Comparison of ENCODE assay signal across 8 mouse cellular contexts in genomic region chr17:6780521-6781115, GRCm38 (mm10). TPM values are rescaled to one million over a fixed set of nuclear protein-coding genes. Genes with fewer than 3 reads are reported as not detected.
DNase-seq lines count a peak whose midpoint lies in the region; ATAC-seq and TF ChIP-seq lines count a peak whose summit lies in the region.

No protein-coding gene starts in this region.

- no peak overlapping the region for H3K9ac ChIP-seq in hindbrain, embryonic 13.5 days
- H3K9ac ChIP-seq in midbrain, embryonic 13.5 days (replicated peaks): no peak overlapping the region

- H3K4me2 ChIP-seq in hindbrain, embryonic 13.5 days: peak overlapping the region; percentile 95
- peak overlapping the region; percentile 72; the same call in 1 of the 2 replicates for H3K4me2 ChIP-seq in midbrain, embryonic 13.5 days (replicated peaks)

- DNase-seq in kidney, adult 11 months: peak; percentile 39
- DNase-seq in kidney, postnatal 14 days: no peak
- no peak for DNase-seq in gastrocnemius, postnatal 10 days
- DNase-seq in gastrocnemius, postnatal 36 days: no peak
- DNase-seq in layer of hippocampus, adult 18-20 months (ENCODE audit: low spot score in 2 of 2): no peak

- 63% methylated on average over 4 of the region's 4 CpGs for WGBS in hindbrain, embryonic 13.5 days
- WGBS in midbrain, embryonic 13.5 days: 63% methylated on average over 4 of the region's 4 CpGs

- no peaks in the 10 kb centered on the region for H3K9me3 ChIP-seq in E14TG2a.4 (ENCODE audit: low read length)
- H3K9me3 ChIP-seq in hindbrain, embryonic 13.5 days: no peaks in the 10 kb centered on the region
- H3K9me3 ChIP-seq in midbrain, embryonic 13.5 days: no peaks in the 10 kb centered on the region

- ATAC-seq in hindbrain, embryonic 13.5 days (ENCODE audit: low FRiP score): no peak
- no peak for ATAC-seq in midbrain, embryonic 13.5 days

- peaks cover 15% of the 10 kb centered on the region; the same call in 1 of the 2 replicates for H3K36me3 ChIP-seq in E14TG2a.4 (ENCODE audit: insufficient read depth, low read length)
- H3K36me3 ChIP-seq in hindbrain, embryonic 13.5 days: no peaks in the 10 kb centered on the region
- H3K36me3 ChIP-seq in midbrain, embryonic 13.5 days: no peaks in the 10 kb centered on the region

- H3K4me1 ChIP-seq in E14TG2a.4 (replicated peaks; ENCODE audit: low read depth, low read length): peaks cover 71% of the 10 kb centered on the region
- H3K4me1 ChIP-seq in hindbrain, embryonic 13.5 days (replicated peaks): peaks cover 35% of the 10 kb centered on the region
- H3K4me1 ChIP-seq in midbrain, embryonic 13.5 days (replicated peaks): peaks cover 38% of the 10 kb centered on the region

- peak overlapping the region; percentile 90 for H3K4me3 ChIP-seq in E14TG2a.4 (replicated peaks; ENCODE audit: low read length)
- peak overlapping the region; percentile 65; the same call in 1 of the 2 replicates for H3K4me3 ChIP-seq in hindbrain, embryonic 13.5 days
- H3K4me3 ChIP-seq in midbrain, embryonic 13.5 days (replicated peaks): peak overlapping the region; percentile 16

- intact Hi-C loops in gastrocnemius, postnatal 36 days (cut with DNase I): no loop called here

- H3K27ac ChIP-seq in hindbrain, embryonic 13.5 days: no peak overlapping the region
- no peak overlapping the region for H3K27ac ChIP-seq in midbrain, embryonic 13.5 days

- TF ChIP-seq CTCF in E14TG2a.4 (conservative IDR thresholded peaks at IDR 0.05; ENCODE audit: low read length): no peak

- H3K27me3 ChIP-seq in E14TG2a.4 (ENCODE audit: insufficient read depth, low read length): peaks cover 5% of the 10 kb centered on the region; the same call in 1 of the 2 replicates
- H3K27me3 ChIP-seq in hindbrain, embryonic 13.5 days: peaks cover 65% of the 10 kb centered on the region
- peaks cover 59% of the 10 kb centered on the region for H3K27me3 ChIP-seq in midbrain, embryonic 13.5 days

RNA-seq across cellular contexts. Expression of gene Ezr, which starts 2.0 kb away (rescaled TPM):
- polyA plus RNA-seq in hindbrain, embryonic 13.5 days (2015; fragmentation: Nextera tagmentation; extraction: Ambion mirVana): 53.9 and 94.4 TPM in 2 replicates
- 36.2 and 43.1 TPM in 2 replicates for polyA plus RNA-seq in midbrain, embryonic 13.5 days (2015; fragmentation: Nextera tagmentation; extraction: Ambion mirVana)
- total RNA-seq in gastrocnemius, postnatal 10 days (2021): 10 to 100 TPM; 24.0 to 24.9 TPM
- 1 to 10 TPM; 2.1 to 2.5 TPM for total RNA-seq in gastrocnemius, postnatal 36 days (2021)
- 10 to 100 TPM; 49.2 to 53.6 TPM for total RNA-seq in layer of hippocampus, adult 18-20 months (2021)

Comparison
In these comparisons a context has a peak if more than half of its experiments do, and no peak if none do; other contexts are left out.
1. RNA of gene Ezr, which starts 2.0 kb away (total RNA-seq): 49.2 to 53.6 TPM in layer of hippocampus, adult 18-20 months and 24.0 to 24.9 TPM in gastrocnemius, postnatal 10 days; 2.1 to 2.5 TPM in gastrocnemius, postnatal 36 days; every median in the first group is over 4 times any median in the second.
2. H3K4me3 ChIP-seq: peak in every context shown above with its lines; median percentile 90 in E14TG2a.4; 65 in hindbrain, embryonic 13.5 days; 16 in midbrain, embryonic 13.5 days.